ENCODE assay signal across 19 mouse cellular contexts in the genomic region with DNA sequence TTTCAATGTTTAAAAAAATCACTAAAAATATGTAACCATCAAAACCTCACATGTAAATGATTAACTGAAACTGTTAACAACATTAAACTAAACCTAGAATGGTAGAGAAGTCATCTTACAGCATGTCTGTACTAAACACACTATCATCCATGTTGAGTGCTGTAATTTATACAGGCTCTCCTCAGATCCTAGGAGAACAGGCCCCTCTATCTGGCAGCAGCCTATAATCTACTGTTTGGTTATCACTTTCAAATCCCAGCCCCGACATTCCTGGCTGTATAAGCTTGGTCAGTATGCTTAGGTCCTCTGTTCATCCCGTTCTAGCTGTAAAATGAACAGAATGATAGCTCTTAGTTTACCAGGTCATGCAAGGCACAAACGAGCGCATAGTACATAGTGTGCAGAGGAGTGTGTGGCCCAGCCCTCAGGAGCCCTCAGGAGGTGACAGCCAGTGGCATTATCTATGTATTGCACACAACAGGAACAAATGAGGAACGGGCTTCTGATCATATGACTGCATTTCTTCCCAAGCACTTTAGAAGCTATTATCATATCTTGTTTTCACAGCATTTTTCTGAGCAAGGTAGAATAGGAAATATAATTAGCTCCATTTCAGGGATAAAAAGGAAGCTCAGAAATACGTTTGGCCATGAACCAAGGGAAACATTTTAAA. TPM values are rescaled to one million over a fixed set of nuclear protein-coding genes. Genes with fewer than 3 reads are reported as not detected.
A peak's percentile ranks its signal among the peaks of the same experiment; 100 is the strongest.
DNase-seq lines count a peak whose midpoint lies in the region; ATAC-seq and TF ChIP-seq lines count a peak whose summit lies in the region.
"Had no signal": no experiment of that assay in that cellular context is flagged by ENCODE, and none has a peak within 500 bp of the region (broad histone marks: within the 10 kb centered on the region; RNA-seq: fewer than 3 reads in every experiment).

No protein-coding gene starts in this region.

- H3K9me3 ChIP-seq in forebrain, embryonic 12.5 days, result no peaks in the 10 kb centered on the region
- no peaks in the 10 kb centered on the region for H3K9me3 ChIP-seq in forebrain, embryonic 15.5 days
- no peaks in the 10 kb centered on the region for H3K9me3 ChIP-seq in midbrain, embryonic 13.5 days
- no peaks in the 10 kb centered on the region for H3K9me3 ChIP-seq in midbrain, embryonic 11.5 days (ENCODE audit: control insufficient read depth, low read length)
- H3K9me3 ChIP-seq in liver, postnatal 0 days (ENCODE audit: low read length), result no peaks in the 10 kb centered on the region
- H3K9me3 ChIP-seq: embryonic facial prominence, embryonic 15.5 days; heart, embryonic 12.5 days had no signal

- H3K4me1 ChIP-seq in forebrain, embryonic 12.5 days, result no peaks in the 10 kb centered on the region
- H3K4me1 ChIP-seq in forebrain, embryonic 15.5 days, result no peaks in the 10 kb centered on the region
- H3K4me1 ChIP-seq in midbrain, embryonic 13.5 days (replicated peaks), result no peaks in the 10 kb centered on the region
- H3K4me1 ChIP-seq in midbrain, embryonic 11.5 days (ENCODE audit: control insufficient read depth, insufficient read depth, low read length), result no peaks in the 10 kb centered on the region
- no peaks in the 10 kb centered on the region for H3K4me1 ChIP-seq in liver, postnatal 0 days (ENCODE audit: insufficient read depth)

- no peak overlapping the region for H3K27ac ChIP-seq in forebrain, embryonic 12.5 days
- no peak overlapping the region for H3K27ac ChIP-seq in forebrain, embryonic 15.5 days (replicated peaks)
- H3K27ac ChIP-seq in midbrain, embryonic 13.5 days, result peak overlapping the region; percentile 27; the same call in 1 of the 2 replicates
- H3K27ac ChIP-seq in midbrain, embryonic 11.5 days (ENCODE audit: low read depth, low read length), result no peak overlapping the region
- no peak overlapping the region for H3K27ac ChIP-seq in liver, postnatal 0 days (ENCODE audit: low read depth)
- H3K27ac ChIP-seq: embryonic facial prominence, embryonic 15.5 days; kidney, postnatal 0 days had no signal

- no peak overlapping the region for H3K9ac ChIP-seq in forebrain, embryonic 12.5 days
- no peak overlapping the region for H3K9ac ChIP-seq in forebrain, embryonic 15.5 days (replicated peaks)
- no peak overlapping the region for H3K9ac ChIP-seq in midbrain, embryonic 13.5 days (replicated peaks)
- no peak overlapping the region for H3K9ac ChIP-seq in midbrain, embryonic 11.5 days (ENCODE audit: low read length)
- H3K9ac ChIP-seq in liver, postnatal 0 days (replicated peaks), result no peak overlapping the region
- H3K9ac ChIP-seq: embryonic facial prominence, embryonic 15.5 days; heart, embryonic 12.5 days; lung, embryonic 14.5 days had no signal

- 0 out of 2 replicates have a peak, but pooled peaks have one; percentile 27 for ATAC-seq in forebrain, embryonic 12.5 days (ENCODE audit: low FRiP score)
- no peak for ATAC-seq in forebrain, embryonic 15.5 days (replicated peaks)
- ATAC-seq in midbrain, embryonic 13.5 days, result peak; percentile 70
- no peak for ATAC-seq in midbrain, embryonic 11.5 days (ENCODE audit: low FRiP score)
- ATAC-seq in erythroid progenitor cell, adult 5-6 weeks (replicated peaks; ENCODE audit: low FRiP score, poor library complexity, severe bottlenecking), result peak; percentile 70
- ATAC-seq in liver, postnatal 0 days, result peak; percentile 97
- ATAC-seq: activated CD4-positive, CD25-positive, alpha-beta regulatory T cell, adult 4 months had no signal

- peaks cover 8% of the 10 kb centered on the region for H3K36me3 ChIP-seq in forebrain, embryonic 12.5 days (replicated peaks)
- H3K36me3 ChIP-seq in forebrain, embryonic 15.5 days, result peaks cover 5% of the 10 kb centered on the region; the same call in 1 of the 2 replicates
- H3K36me3 ChIP-seq in midbrain, embryonic 13.5 days, result peaks cover 21% of the 10 kb centered on the region
- H3K36me3 ChIP-seq in midbrain, embryonic 11.5 days (ENCODE audit: control insufficient read depth, insufficient read depth, low read length), result peaks cover 3% of the 10 kb centered on the region; the same call in 1 of the 2 replicates
- H3K36me3 ChIP-seq in liver, postnatal 0 days (replicated peaks; ENCODE audit: insufficient read depth, low read length), result peaks cover 9% of the 10 kb centered on the region; the same call in 1 of the 2 replicates

- H3K4me3 ChIP-seq in forebrain, embryonic 12.5 days (replicated peaks), result no peak overlapping the region
- no peak overlapping the region for H3K4me3 ChIP-seq in forebrain, embryonic 15.5 days
- H3K4me3 ChIP-seq in midbrain, embryonic 13.5 days (replicated peaks), result no peak overlapping the region
- no peak overlapping the region for H3K4me3 ChIP-seq in midbrain, embryonic 11.5 days (ENCODE audit: low read depth, low read length)
- H3K4me3 ChIP-seq in liver, postnatal 0 days (ENCODE audit: low read depth, low read length), result no peak overlapping the region
- H3K4me3 ChIP-seq: embryonic facial prominence, embryonic 15.5 days; heart, embryonic 12.5 days; myocyte had no signal

- peak; percentile 63 for TF ChIP-seq EP300 in liver, postnatal 0 days (IDR thresholded peaks at IDR 0.05; ENCODE audit: low read depth)

- 89% methylated on average over 6 of the region's 6 CpGs for WGBS in forebrain, embryonic 12.5 days
- WGBS in forebrain, embryonic 15.5 days, result 84% methylated on average over 6 of the region's 6 CpGs
- WGBS in midbrain, embryonic 13.5 days, result 80% methylated on average over 6 of the region's 6 CpGs
- 90% methylated on average over 6 of the region's 6 CpGs for WGBS in midbrain, embryonic 11.5 days
- 56% methylated on average over 6 of the region's 6 CpGs for WGBS in liver, postnatal 0 days (ENCODE audit: insufficient replicate concordance)

- H3K4me2 ChIP-seq in forebrain, embryonic 12.5 days, result no peak overlapping the region
- H3K4me2 ChIP-seq in forebrain, embryonic 15.5 days (replicated peaks), result no peak overlapping the region
- H3K4me2 ChIP-seq in midbrain, embryonic 13.5 days (replicated peaks), result no peak overlapping the region
- H3K4me2 ChIP-seq in midbrain, embryonic 11.5 days, result no peak overlapping the region
- H3K4me2 ChIP-seq in liver, postnatal 0 days (ENCODE audit: low read depth, low read length), result no peak overlapping the region
- H3K4me2 ChIP-seq: embryonic facial prominence, embryonic 15.5 days; heart, embryonic 12.5 days; lung, embryonic 14.5 days had no signal

- DNase-seq in midbrain, embryonic 11.5 days (ENCODE audit: low spot score, missing footprints), result no peak
- no peak for DNase-seq in liver, postnatal 0 days
- DNase-seq in kidney, postnatal 36 days, result no peak
- DNase-seq in gastrocnemius, adult 8-10 months (ENCODE audit: low spot score in 2 of 2), result no peak
- DNase-seq: adrenal gland, postnatal 36 days; cerebellum, adult 18-20 months; gastrocnemius, postnatal 25 days; heart, postnatal 4 days; lung, embryonic 14.5 days; thymus, postnatal 36 days had no signal

- H3K27me3 ChIP-seq in forebrain, embryonic 12.5 days, result no peaks in the 10 kb centered on the region
- H3K27me3 ChIP-seq in forebrain, embryonic 15.5 days, result no peaks in the 10 kb centered on the region
- H3K27me3 ChIP-seq in midbrain, embryonic 13.5 days, result no peaks in the 10 kb centered on the region
- H3K27me3 ChIP-seq in midbrain, embryonic 11.5 days (ENCODE audit: control insufficient read depth, insufficient read depth, low read length), result no peaks in the 10 kb centered on the region
- H3K27me3 ChIP-seq in liver, postnatal 0 days (ENCODE audit: insufficient read depth, low read length), result no peaks in the 10 kb centered on the region
- H3K27me3 ChIP-seq: embryonic facial prominence, embryonic 15.5 days; heart, embryonic 12.5 days had no signal

- TF ChIP-seq CTCF in liver, postnatal 0 days (IDR thresholded peaks at IDR 0.05; ENCODE audit: low read depth), result no peak

RNA-seq across cellular contexts. Expression of gene Zmynd11, which starts 51.5 kb away (rescaled TPM):
- 166 and 169 TPM in 2 replicates for polyA plus RNA-seq in forebrain, embryonic 12.5 days (2016; fragmentation: Nextera tagmentation; extraction: Ambion mirVana)
- 179 and 187 TPM in 2 replicates for polyA plus RNA-seq in forebrain, embryonic 15.5 days (2015; fragmentation: Nextera tagmentation; extraction: Ambion mirVana)
- 150 and 164 TPM in 2 replicates for polyA plus RNA-seq in midbrain, embryonic 13.5 days (2015; fragmentation: Nextera tagmentation; extraction: Ambion mirVana)
- polyA plus RNA-seq in midbrain, embryonic 11.5 days (2014; fragmentation: Nextera tagmentation; extraction: Ambion mirVana), result 153 TPM in 2 replicates
- 6.3 and 15.5 TPM in 2 replicates for total RNA-seq in erythroid progenitor cell, adult 5-6 weeks (2015; ENCODE audit: low replicate concordance)
- total RNA-seq in erythroid progenitor cell, adult 5-6 weeks (2017; ENCODE audit: low replicate concordance), result 15.0 and 24.7 TPM in 2 replicates
- polyA plus RNA-seq in liver, postnatal 0 days (2015; fragmentation: Nextera tagmentation; extraction: Ambion mirVana), result 19.4 and 21.2 TPM in 2 replicates
- 10 to 100 TPM; 79.7 to 99.3 (median 89.4) TPM for total RNA-seq in gastrocnemius, adult 8-10 months (2022)

Comparison
In these comparisons a context has a peak if more than half of its experiments do, and no peak if none do; other contexts are left out.
1. ATAC-seq: peak in forebrain, embryonic 12.5 days (single experiment), midbrain, embryonic 13.5 days (single experiment), erythroid progenitor cell, adult 5-6 weeks (single experiment) and liver, postnatal 0 days (single experiment); none in forebrain, embryonic 15.5 days (single experiment) and midbrain, embryonic 11.5 days (single experiment).